Mouse (Mus musculus) ovary, postnatal 14 days (tissue): ENCODE measurements around the gene Mgat4b.
A peak's percentile ranks its signal among the peaks of the same experiment; 100 is the strongest.

Experiments
- DNase-seq: peaks from one replicate; pipeline ENCODE4 v3.0.0; 2022; ENCODE audit warnings: low spot score

The Mgat4b gene

GRCm38 (mm10) chr11:50200613-50201012, 10.1 kb upstream of the Mgat4b start:
- no peak for DNase-seq

- no peak for DNase-seq
These were observed 9.1 kb upstream of the Mgat4b start for GRCm38 (mm10) chr11:50201590-50201989.

DNA sequence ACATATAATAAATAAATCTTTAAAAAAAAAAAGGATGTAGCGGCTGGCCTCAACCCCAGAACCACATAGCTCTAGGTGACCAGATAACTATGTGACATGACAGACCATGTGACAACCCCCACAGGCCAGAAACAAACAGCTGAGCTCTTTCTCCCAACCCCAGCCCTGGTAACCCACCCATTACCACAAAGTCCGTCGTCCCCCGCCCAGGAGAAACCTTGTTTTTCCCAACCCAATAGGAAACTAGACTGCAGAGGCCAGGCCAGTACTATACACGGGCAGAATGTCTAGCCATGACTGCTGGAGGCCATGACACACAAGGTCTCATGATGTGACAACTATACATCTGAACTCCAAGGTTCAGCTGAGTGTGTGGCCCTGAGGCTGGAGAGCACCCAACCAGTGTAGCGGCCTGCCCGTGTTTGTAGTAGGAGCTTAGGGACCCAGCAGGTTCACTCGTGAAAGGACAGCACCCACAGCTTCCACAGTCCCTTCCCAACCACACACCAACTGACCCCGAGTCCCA, 7.3 kb upstream of the Mgat4b start:
- no peak for DNase-seq

GRCm38 (mm10) chr11:50205434-50205833, 5.3 kb upstream of the Mgat4b start:
- DNase-seq: no peak

DNA sequence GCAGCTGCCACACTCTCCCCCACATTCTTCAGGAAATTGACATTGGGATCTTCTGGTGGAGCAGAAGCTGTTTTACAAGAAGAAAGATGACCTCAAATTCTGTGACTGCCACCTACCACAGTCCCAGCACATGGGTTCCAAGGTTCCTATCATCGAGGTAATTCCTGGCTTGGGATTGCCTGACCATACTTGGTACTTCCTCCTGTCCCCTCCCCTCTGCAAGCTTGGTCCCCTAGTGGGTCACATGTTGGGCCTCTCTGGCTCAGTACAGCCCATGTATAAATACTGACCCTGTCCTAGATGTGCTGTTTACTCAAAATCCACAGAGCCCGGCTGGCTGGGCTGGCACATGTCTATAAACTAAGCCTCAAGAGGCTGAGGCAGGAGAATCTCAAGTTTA, 4.7 kb upstream of the Mgat4b start:
- DNase-seq: no peak

DNA sequence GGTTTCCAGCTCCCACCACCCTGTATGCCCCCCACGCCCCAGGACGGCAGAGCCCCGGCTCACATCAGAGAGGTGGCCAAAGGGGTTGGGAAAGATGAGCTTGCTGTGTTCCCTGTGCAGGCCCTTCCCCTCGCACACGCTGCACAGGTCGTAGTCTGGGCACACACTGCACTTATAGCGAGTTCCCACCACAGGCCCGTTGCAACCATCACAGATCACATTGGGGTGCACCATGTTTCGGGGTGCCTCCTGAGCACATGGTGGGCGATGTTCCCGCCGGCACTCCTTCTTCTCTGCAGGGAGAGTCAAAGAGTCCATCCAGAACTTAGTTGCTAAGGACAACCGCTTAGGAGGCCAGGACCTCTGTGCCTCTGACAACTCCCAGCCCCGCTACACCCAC, 3.3 kb upstream of the Mgat4b start:
- no peak for DNase-seq

GRCm38 (mm10) chr11:50208039-50208438, 2.7 kb upstream of the Mgat4b start:
- no peak for DNase-seq

- peak; percentile 77 for DNase-seq
These were observed 587 bp upstream of the Mgat4b start for GRCm38 (mm10) chr11:50210101-50210504.

DNA sequence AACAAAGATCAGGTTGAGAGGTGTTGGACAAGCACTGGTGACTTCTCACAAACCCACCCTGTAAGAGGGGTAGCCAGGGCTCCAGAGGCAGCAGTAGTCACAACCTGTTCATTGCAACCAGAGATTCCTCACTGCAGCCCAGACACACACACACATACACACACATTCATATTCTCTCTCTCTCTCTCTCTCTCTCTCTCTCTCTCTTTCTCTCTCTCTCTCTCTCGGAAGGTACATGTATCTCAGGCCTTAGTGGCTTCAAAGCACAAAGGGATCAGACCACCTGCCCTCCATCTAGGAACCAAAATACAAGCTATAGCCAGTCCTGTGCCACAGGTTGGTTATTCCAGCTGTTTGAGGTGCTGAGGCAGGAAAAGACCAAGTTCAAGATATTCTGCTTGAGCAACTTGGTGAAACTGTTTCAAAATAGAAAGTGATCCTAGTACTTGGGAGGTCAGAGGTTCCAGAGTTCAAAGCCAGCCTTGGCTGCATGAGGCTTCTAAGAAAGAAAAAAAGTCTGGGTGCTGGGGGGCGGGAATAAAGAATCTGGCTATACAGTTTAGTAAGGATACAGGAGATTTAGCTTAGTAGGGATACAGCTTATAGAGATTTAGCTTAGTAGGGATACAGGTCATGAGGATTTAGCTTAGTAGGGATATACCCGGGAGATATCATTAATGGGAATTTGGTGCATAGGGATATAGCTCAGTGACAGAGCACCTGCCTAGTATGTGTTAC, 801 bp downstream of the Mgat4b start:
- DNase-seq: no peak

DNA sequence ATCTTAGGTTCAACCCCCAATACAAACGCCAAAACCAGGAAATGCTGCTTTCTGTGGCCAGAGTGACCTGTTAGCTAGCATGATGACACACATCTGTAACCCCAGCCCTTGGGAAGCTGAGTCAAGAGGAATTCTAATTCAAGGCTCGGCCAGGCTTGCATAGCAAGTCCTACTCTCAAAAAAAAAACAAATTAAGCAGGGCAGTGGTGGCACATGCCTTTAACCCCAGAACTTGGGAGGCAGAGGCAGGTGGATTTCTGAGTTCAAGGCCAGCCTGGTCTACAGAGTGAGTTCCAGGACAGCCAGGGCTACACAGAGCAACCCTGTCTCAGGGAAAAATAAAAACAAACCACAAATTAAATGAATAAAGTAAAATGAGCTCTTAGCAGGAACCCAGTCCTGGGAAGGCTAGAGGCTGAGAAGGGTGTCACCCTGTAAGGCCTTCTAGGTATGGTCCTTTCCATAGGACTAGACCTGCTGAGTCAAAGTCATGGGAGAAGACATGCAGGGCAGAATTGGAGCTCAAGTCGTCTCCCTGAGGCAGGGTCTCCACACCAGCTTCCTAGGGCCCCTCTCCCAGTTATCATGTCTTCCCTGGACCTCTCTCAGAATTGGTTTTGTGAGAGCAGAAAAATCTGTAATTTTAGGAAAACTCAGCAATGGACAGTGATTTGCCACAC, 1.5 kb downstream of the Mgat4b start:
- no peak for DNase-seq

DNA sequence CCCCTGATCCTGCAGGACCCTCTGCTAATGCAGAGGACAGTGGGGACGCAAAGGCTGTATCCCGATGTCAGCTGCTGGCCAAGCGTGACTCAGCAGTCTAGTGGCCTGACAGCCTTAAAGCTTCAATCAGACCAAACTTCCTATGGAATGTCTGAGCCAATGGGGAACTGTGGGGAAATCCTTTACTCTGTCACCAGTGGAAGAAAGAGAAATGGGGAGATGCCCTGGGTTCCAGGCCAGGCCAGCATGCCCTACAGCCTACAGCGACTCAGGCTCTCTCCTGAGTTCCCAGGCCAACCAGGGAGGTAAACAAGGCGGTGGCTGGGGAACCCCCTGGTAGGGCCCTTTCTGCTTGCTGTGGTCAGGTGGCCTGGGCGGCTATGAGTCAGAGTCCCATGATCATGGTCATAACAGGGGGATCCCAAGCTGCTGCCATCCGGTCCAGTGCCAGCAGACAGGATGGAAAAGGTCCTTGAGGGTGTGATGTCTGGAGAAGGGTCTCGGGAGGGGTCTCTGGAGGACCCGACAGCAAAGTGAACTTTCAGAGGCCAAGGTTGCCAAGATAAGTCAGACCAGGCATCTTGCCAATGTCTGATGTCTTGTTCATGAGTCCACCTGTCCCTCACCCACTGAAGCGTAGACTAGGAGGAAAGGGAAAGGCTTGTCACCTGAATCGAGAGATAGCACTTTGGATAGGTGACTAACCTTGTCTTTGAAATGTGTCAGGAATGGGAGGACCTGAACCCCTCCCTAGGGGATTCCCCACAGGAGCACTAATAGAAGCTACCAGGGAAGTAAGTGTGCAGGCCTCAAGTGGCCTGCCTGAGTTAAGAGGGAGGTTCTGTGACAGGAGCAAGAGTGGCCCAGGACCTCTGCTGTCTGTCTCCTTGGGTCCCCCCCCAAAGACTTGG, 2.4 kb downstream of the Mgat4b start:
- DNase-seq: peak; percentile 47

- DNase-seq: no peak
These were observed 3.9 kb downstream of the Mgat4b start for GRCm38 (mm10) chr11:50214631-50215030.

DNA sequence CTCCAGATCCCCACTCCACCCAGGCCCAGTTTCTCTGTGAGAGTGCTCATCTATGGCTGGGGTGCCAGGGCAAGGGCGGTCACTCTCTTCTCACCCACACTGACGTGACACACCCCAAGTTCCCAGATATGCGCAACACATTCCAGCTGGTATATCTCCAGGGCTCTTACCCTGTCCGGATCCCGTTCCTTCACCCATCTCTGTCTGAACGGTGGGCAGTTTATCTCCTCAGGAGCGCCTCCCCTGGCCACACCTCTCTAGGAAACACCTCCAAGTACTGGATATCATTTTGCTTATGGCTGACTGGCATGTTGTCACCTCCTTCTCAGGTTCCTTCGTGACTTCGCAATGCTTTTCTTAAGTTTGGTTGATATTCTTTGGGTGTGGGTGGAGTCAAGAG, 4.9 kb downstream of the Mgat4b start:
- DNase-seq: no peak

DNA sequence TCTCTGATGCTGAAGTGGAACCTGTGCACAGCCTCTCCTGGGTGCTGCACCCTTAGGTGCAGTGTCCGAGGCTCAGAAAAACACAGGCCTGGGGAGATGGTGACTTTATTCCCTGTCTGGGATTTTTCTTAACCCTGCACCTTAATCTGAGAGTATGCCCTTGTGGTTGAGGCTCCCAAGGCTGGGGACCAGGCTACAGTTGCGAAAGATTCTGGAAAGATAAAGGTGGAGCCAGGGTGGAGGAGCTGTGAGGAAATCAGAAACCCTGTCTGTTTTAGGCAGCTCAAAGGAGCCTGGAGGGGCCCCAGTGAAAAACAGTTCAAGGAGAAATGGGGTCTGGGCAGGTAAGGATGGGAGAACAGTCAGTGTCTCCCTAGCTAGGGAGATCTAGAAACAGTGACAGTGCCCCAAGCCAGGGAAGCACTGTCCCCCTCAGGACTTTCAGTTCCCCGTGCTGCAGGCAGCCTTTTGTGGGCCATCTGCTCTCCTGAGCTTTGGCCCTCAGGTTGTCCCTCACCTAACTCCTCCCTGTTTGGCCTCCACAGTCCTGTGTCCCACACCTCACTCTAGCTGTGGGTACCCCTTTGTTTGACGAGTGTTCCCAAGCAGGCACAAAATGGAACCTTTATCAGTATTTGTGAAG, 6.2 kb downstream of the Mgat4b start:
- DNase-seq: no peak

- DNase-seq: no peak
These were observed 7.1 kb downstream of the Mgat4b start for GRCm38 (mm10) chr11:50217811-50218210.

- DNase-seq: no peak
These were observed 9.1 kb downstream of the Mgat4b start for GRCm38 (mm10) chr11:50219833-50220232.

GRCm38 (mm10) chr11:50222559-50223276, 12.0 kb downstream of the Mgat4b start:
- no peak for DNase-seq

- DNase-seq: no peak
These were observed 13.3 kb downstream of the Mgat4b start for GRCm38 (mm10) chr11:50223783-50224662.

- DNase-seq: peak; percentile 77
These were observed 14.2 kb downstream of the Mgat4b start for GRCm38 (mm10) chr11:50224671-50225530.
